Mouse (Mus musculus) bone marrow macrophage, adult 2 months (primary cell): Measurements from ENCODE around the gene Atp2a3.

Source experiments
- CTCF ChIP-seq: IDR thresholded peaks from 2 replicates; pipeline ENCODE4 v1.5.1; 2012; ENCODE audit warnings: low read depth, mild to moderate bottlenecking, low read length, moderate library complexity
- POLR2A ChIP-seq: IDR thresholded peaks from 2 replicates; pipeline ENCODE4 v1.6.1; 2012; ENCODE audit warnings: mild to moderate bottlenecking, low read depth, low read length, borderline replicate concordance

- no peak for TF ChIP-seq POLR2A
- TF ChIP-seq CTCF = no peak
Observed at GRCm38 (mm10) chr11:72953116-72953439, 7.9 kb upstream of the Atp2a3 start.
